Comparison of ENCODE assay signal across 13 mouse cellular contexts in the genomic region with DNA sequence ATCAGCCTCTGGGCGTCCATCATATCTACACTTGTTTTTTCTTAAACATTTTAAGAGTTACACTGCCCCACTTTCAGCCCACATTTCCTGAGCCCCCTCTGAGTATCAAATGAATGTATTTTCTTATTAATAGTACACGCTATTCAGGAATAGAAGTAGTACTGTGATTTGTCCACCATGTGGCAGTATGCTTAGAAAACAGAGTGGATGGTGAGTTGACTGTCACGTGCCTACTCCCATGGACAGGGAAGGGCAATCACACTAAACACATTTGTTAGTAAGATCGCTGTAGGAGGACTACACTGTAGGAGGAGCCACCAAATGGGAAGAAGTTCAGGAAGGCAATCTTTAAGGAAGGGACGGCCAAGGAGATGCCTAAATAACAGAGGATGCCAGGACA. TPM values are rescaled to one million over a fixed set of nuclear protein-coding genes. Genes with fewer than 3 reads are reported as not detected.
DNase-seq lines count a peak whose midpoint lies in the region; ATAC-seq and TF ChIP-seq lines count a peak whose summit lies in the region.
"Had no signal": no experiment of that assay in that cellular context is flagged by ENCODE, and none has a peak within 500 bp of the region (broad histone marks: within the 10 kb centered on the region; RNA-seq: fewer than 3 reads in every experiment).

No protein-coding gene starts in this region.

- no peak overlapping the region for H3K4me2 ChIP-seq in hindbrain, postnatal 0 days (ENCODE audit: low read depth, low read length)
- H3K4me2 ChIP-seq in hindbrain, embryonic 14.5 days (replicated peaks), result no peak overlapping the region
- H3K4me2 ChIP-seq in stomach, postnatal 0 days (replicated peaks; ENCODE audit: low read depth), result no peak overlapping the region

- 47% methylated on average over 5 of the region's 5 CpGs for WGBS in hindbrain, postnatal 0 days
- 46% methylated on average over 5 of the region's 5 CpGs for WGBS in hindbrain, embryonic 14.5 days
- WGBS in stomach, postnatal 0 days, result 36% methylated on average over 5 of the region's 5 CpGs
- 40% methylated on average over 5 of the region's 5 CpGs for WGBS in kidney, adult 2 months

- no peak overlapping the region for H3K4me3 ChIP-seq in hindbrain, postnatal 0 days (ENCODE audit: low read length)
- no peak overlapping the region for H3K4me3 ChIP-seq in hindbrain, embryonic 14.5 days (replicated peaks; ENCODE audit: low read length)
- H3K4me3 ChIP-seq in stomach, postnatal 0 days (ENCODE audit: low read depth, low read length), result no peak overlapping the region
- H3K4me3 ChIP-seq in kidney, adult 2 months (ENCODE audit: insufficient read depth, low read depth, low read length), result no peak overlapping the region

- H3K36me3 ChIP-seq in hindbrain, postnatal 0 days (ENCODE audit: insufficient read depth, low read length), result no peaks in the 10 kb centered on the region
- no peaks in the 10 kb centered on the region for H3K36me3 ChIP-seq in hindbrain, embryonic 14.5 days (replicated peaks; ENCODE audit: control insufficient read depth, insufficient read depth)
- H3K36me3 ChIP-seq in stomach, postnatal 0 days (ENCODE audit: control insufficient read depth, insufficient read depth, low read length), result no peaks in the 10 kb centered on the region
- no peaks in the 10 kb centered on the region for H3K36me3 ChIP-seq in kidney, adult 2 months (ENCODE audit: control insufficient read depth, insufficient read depth, low read length)

- peak; percentile 51 for TF ChIP-seq CTCF in hindbrain, postnatal 0 days (IDR thresholded peaks at IDR 0.05; ENCODE audit: low read depth)
- peak; percentile 74 for TF ChIP-seq CTCF in stomach, postnatal 0 days (IDR thresholded peaks at IDR 0.05; ENCODE audit: low read depth)
- no peak for TF ChIP-seq CTCF in kidney, adult 2 months (conservative IDR thresholded peaks at IDR 0.05; ENCODE audit: insufficient read depth, insufficient read length, low read depth, low read length)

- no peak for ATAC-seq in hindbrain, postnatal 0 days
- no peak for ATAC-seq in hindbrain, embryonic 14.5 days (ENCODE audit: low FRiP score)
- no peak for ATAC-seq in stomach, postnatal 0 days (ENCODE audit: low FRiP score, low TSS enrichment)

- H3K27ac ChIP-seq in hindbrain, postnatal 0 days, result no peak overlapping the region
- H3K27ac ChIP-seq in hindbrain, embryonic 14.5 days, result no peak overlapping the region
- H3K27ac ChIP-seq in stomach, postnatal 0 days (replicated peaks), result no peak overlapping the region
- H3K27ac ChIP-seq in kidney, adult 2 months (ENCODE audit: insufficient read depth, low read depth, low read length), result no peak overlapping the region

- H3K27me3 ChIP-seq in hindbrain, postnatal 0 days (ENCODE audit: insufficient read depth, low read length), result no peaks in the 10 kb centered on the region
- no peaks in the 10 kb centered on the region for H3K27me3 ChIP-seq in hindbrain, embryonic 14.5 days (ENCODE audit: control insufficient read depth, insufficient read depth, low read length)
- H3K27me3 ChIP-seq in stomach, postnatal 0 days (ENCODE audit: control insufficient read depth, insufficient read depth, low read length), result no peaks in the 10 kb centered on the region
- no peaks in the 10 kb centered on the region for H3K27me3 ChIP-seq in kidney, adult 2 months (replicated peaks; ENCODE audit: control insufficient read depth, insufficient read depth, low read length)

- DNase-seq in hindbrain, postnatal 0 days (ENCODE audit: low spot score), result peak; percentile 27
- no peak for DNase-seq in hindbrain, embryonic 14.5 days (ENCODE audit: low spot score)
- peak; percentile 26 for DNase-seq in testis, postnatal 10 days (ENCODE audit: low spot score)
- no peak for DNase-seq in testis, postnatal 14 days (ENCODE audit: low spot score)
- peak; percentile 18 for DNase-seq in brain, adult 2 months (ENCODE audit: low read depth, low spot score)
- DNase-seq in stomach, postnatal 0 days (ENCODE audit: low spot score), result peak; percentile 31
- no peak for DNase-seq in layer of hippocampus, postnatal 25 days (ENCODE audit: extremely low spot score in 1 of 2, low spot score in 1 of 2)
- no peak for DNase-seq in kidney, adult 2 months
- DNase-seq: kidney, postnatal 10 days; lung, postnatal 4 days; thymus, postnatal 4 days had no signal

- H3K9me3 ChIP-seq in hindbrain, postnatal 0 days (ENCODE audit: low read length), result no peaks in the 10 kb centered on the region
- no peaks in the 10 kb centered on the region for H3K9me3 ChIP-seq in hindbrain, embryonic 14.5 days (ENCODE audit: control insufficient read depth, low read length)
- H3K9me3 ChIP-seq in stomach, postnatal 0 days (ENCODE audit: control insufficient read depth, low read length), result no peaks in the 10 kb centered on the region

- TF ChIP-seq POLR2A in kidney, adult 2 months (IDR thresholded peaks at IDR 0.05; ENCODE audit: low read depth, low read length), result no peak

- H3K9ac ChIP-seq in hindbrain, postnatal 0 days (replicated peaks; ENCODE audit: low read length), result no peak overlapping the region
- H3K9ac ChIP-seq in hindbrain, embryonic 14.5 days, result no peak overlapping the region
- no peak overlapping the region for H3K9ac ChIP-seq in stomach, postnatal 0 days (ENCODE audit: low read length)

- no peak for TF ChIP-seq EP300 in stomach, postnatal 0 days (optimal IDR thresholded peaks at IDR 0.05)

- H3K4me1 ChIP-seq in hindbrain, postnatal 0 days (ENCODE audit: insufficient read depth, low read length), result no peaks in the 10 kb centered on the region
- no peaks in the 10 kb centered on the region for H3K4me1 ChIP-seq in hindbrain, embryonic 14.5 days (replicated peaks; ENCODE audit: control insufficient read depth, insufficient read depth, low read length)
- no peaks in the 10 kb centered on the region for H3K4me1 ChIP-seq in stomach, postnatal 0 days (replicated peaks; ENCODE audit: control insufficient read depth, insufficient read depth)
- H3K4me1 ChIP-seq in kidney, adult 2 months (ENCODE audit: control insufficient read depth, insufficient read depth, low read length), result no peaks in the 10 kb centered on the region

RNA-seq across cellular contexts. Expression of a gene that starts 3.1 kb away (rescaled TPM):
- total RNA-seq in hindbrain, postnatal 0 days (2014; rRNA removed), result 0.10 TPM in 1 of 2 replicates, not detected in the other
- 0.26 and 0.35 TPM in 2 replicates for polyA plus RNA-seq in hindbrain, postnatal 0 days (2015; fragmentation: Nextera tagmentation; extraction: Ambion mirVana)
- 0.20 and 0.27 TPM in 2 replicates for polyA plus RNA-seq in hindbrain, embryonic 14.5 days (2014; fragmentation: Nextera tagmentation; extraction: Ambion mirVana)
- polyA plus RNA-seq in stomach, postnatal 0 days (2015; fragmentation: Nextera tagmentation; extraction: Ambion mirVana), result 10,886 and 11,427 TPM in 2 replicates
- total RNA-seq in layer of hippocampus, postnatal 25 days (2021), result under 1 TPM; 0.14 to 0.42 TPM
- not detected in 2 replicates for polyA plus RNA-seq in kidney, adult 2 months (2012; rRNA removed)

RNA-seq across cellular contexts. Expression of a gene that starts 25.1 kb away (rescaled TPM):
- not detected in 2 replicates for total RNA-seq in hindbrain, postnatal 0 days (2014; rRNA removed)
- polyA plus RNA-seq in hindbrain, postnatal 0 days (2015; fragmentation: Nextera tagmentation; extraction: Ambion mirVana), result 0.16 TPM in 1 of 2 replicates, not detected in the other
- not detected in 2 replicates for polyA plus RNA-seq in hindbrain, embryonic 14.5 days (2014; fragmentation: Nextera tagmentation; extraction: Ambion mirVana)
- not detected in 2 replicates for polyA plus RNA-seq in stomach, postnatal 0 days (2015; fragmentation: Nextera tagmentation; extraction: Ambion mirVana)
- not detected for total RNA-seq in layer of hippocampus, postnatal 25 days (2021)
- polyA plus RNA-seq in kidney, adult 2 months (2012; rRNA removed), result not detected in 2 replicates
- total RNA-seq: left cerebral cortex, postnatal 14 days had no signal
- polyA plus RNA-seq: heart, embryonic 16.5 days had no signal

RNA-seq across cellular contexts. Expression of a gene that starts 36.1 kb away (rescaled TPM):
- 0.29 TPM in 1 of 2 replicates, not detected in the other for total RNA-seq in hindbrain, postnatal 0 days (2014; rRNA removed)
- polyA plus RNA-seq in hindbrain, postnatal 0 days (2015; fragmentation: Nextera tagmentation; extraction: Ambion mirVana), result 0.34 and 0.35 TPM in 2 replicates
- polyA plus RNA-seq in hindbrain, embryonic 14.5 days (2014; fragmentation: Nextera tagmentation; extraction: Ambion mirVana), result 0.17 and 0.78 TPM in 2 replicates
- 12.1 and 12.2 TPM in 2 replicates for polyA plus RNA-seq in stomach, postnatal 0 days (2015; fragmentation: Nextera tagmentation; extraction: Ambion mirVana)
- total RNA-seq in layer of hippocampus, postnatal 25 days (2021), result not detected
- polyA plus RNA-seq in kidney, adult 2 months (2012; rRNA removed), result 0.10 and 0.16 TPM in 2 replicates
- total RNA-seq: left cerebral cortex, postnatal 14 days had no signal

RNA-seq across cellular contexts. Expression of a gene that starts 44.8 kb away (rescaled TPM):
- total RNA-seq in hindbrain, postnatal 0 days (2014; rRNA removed), result 3.4 TPM in 1 of 2 replicates, not detected in the other
- 0.54 and 0.86 TPM in 2 replicates for polyA plus RNA-seq in hindbrain, postnatal 0 days (2015; fragmentation: Nextera tagmentation; extraction: Ambion mirVana)
- not detected in 2 replicates for polyA plus RNA-seq in hindbrain, embryonic 14.5 days (2014; fragmentation: Nextera tagmentation; extraction: Ambion mirVana)
- polyA plus RNA-seq in stomach, postnatal 0 days (2015; fragmentation: Nextera tagmentation; extraction: Ambion mirVana), result not detected in 2 replicates
- total RNA-seq in layer of hippocampus, postnatal 25 days (2021), result not detected
- not detected in 2 replicates for polyA plus RNA-seq in kidney, adult 2 months (2012; rRNA removed)
- total RNA-seq: left cerebral cortex, postnatal 14 days had no signal

RNA-seq across cellular contexts. Expression of a gene that starts 57.3 kb away (rescaled TPM):
- not detected in 2 replicates for total RNA-seq in hindbrain, postnatal 0 days (2014; rRNA removed)
- polyA plus RNA-seq in hindbrain, postnatal 0 days (2015; fragmentation: Nextera tagmentation; extraction: Ambion mirVana), result not detected in 2 replicates
- not detected in 2 replicates for polyA plus RNA-seq in hindbrain, embryonic 14.5 days (2014; fragmentation: Nextera tagmentation; extraction: Ambion mirVana)
- not detected in 2 replicates for polyA plus RNA-seq in stomach, postnatal 0 days (2015; fragmentation: Nextera tagmentation; extraction: Ambion mirVana)
- total RNA-seq in layer of hippocampus, postnatal 25 days (2021), result not detected
- polyA plus RNA-seq in kidney, adult 2 months (2012; rRNA removed), result not detected in 2 replicates
- total RNA-seq: left cerebral cortex, postnatal 14 days had no signal
- polyA plus RNA-seq: heart, embryonic 16.5 days had no signal

Comparison
In these comparisons a context has a peak if more than half of its experiments do, and no peak if none do; other contexts are left out.
1. DNase-seq: peak in hindbrain, postnatal 0 days (single experiment), testis, postnatal 10 days (single experiment), brain, adult 2 months (single experiment) and stomach, postnatal 0 days (single experiment); none in hindbrain, embryonic 14.5 days (single experiment), testis, postnatal 14 days (single experiment), layer of hippocampus, postnatal 25 days (0 of 2) and kidney, adult 2 months (single experiment).
2. RNA of a gene that starts 3.1 kb away (polyA plus RNA-seq): 10,886 to 11,427 TPM in stomach, postnatal 0 days; 0.20 to 0.27 TPM in hindbrain, embryonic 14.5 days, 0.26 to 0.35 TPM in hindbrain, postnatal 0 days and not detected in kidney, adult 2 months; every median in the first group is over 1,000 times any median in the second.